Mouse (Mus musculus) C2C12 (cell line): ENCODE results near the gene Fbxo39. TPM values are rescaled to one million over a fixed set of nuclear protein-coding genes. Genes with fewer than 3 reads are reported as not detected.

ENCODE experiments used
- H3K27me3 ChIP-seq: one replicate; pipeline ENCODE4 v1.6.1; 2011; ENCODE audit not compliant: control insufficient read depth, insufficient read depth, insufficient read length
- H3K36me3 ChIP-seq: one replicate; pipeline ENCODE4 v1.6.1; 2011; ENCODE audit not compliant: control insufficient read depth, insufficient read depth
- H3K4me3 ChIP-seq: one replicate; pipeline ENCODE4 v1.5.1; 2011; ENCODE audit warnings: mild to moderate bottlenecking, control low read depth; ENCODE audit not compliant: poor library complexity, insufficient read depth, severe bottlenecking
- H3K79me2 ChIP-seq: one replicate; pipeline ENCODE4 v1.6.1; 2011; ENCODE audit not compliant: control insufficient read depth, insufficient read depth
- H3K79me3 ChIP-seq: one replicate; pipeline ENCODE4 v1.6.1; 2011; ENCODE audit warnings: low read depth, control low read depth
- H3ac ChIP-seq: one replicate; pipeline ENCODE3; 2011; ENCODE audit warnings: low read depth; ENCODE audit not compliant: control insufficient read depth, insufficient read length
- CEBPB ChIP-seq: IDR thresholded peaks from one replicate; pipeline ENCODE4 v1.6.1; 2011; ENCODE audit warnings: low read depth, mild to moderate bottlenecking, control low read depth, moderate library complexity
- CTCF ChIP-seq: IDR thresholded peaks from one replicate; pipeline ENCODE4 v1.5.1; 2011; ENCODE audit not compliant: control insufficient read depth, insufficient read depth, insufficient read length
- FOSL1 ChIP-seq: IDR thresholded peaks from one replicate; pipeline ENCODE4 v1.8.0; 2011; ENCODE audit warnings: mild to moderate bottlenecking, low read length; ENCODE audit not compliant: poor library complexity, insufficient read depth, severe bottlenecking
- MAX ChIP-seq: IDR thresholded peaks from one replicate; pipeline ENCODE4 v1.6.1; 2011; ENCODE audit warnings: mild to moderate bottlenecking, control low read depth
- MYOD1 ChIP-seq: IDR thresholded peaks from one replicate; pipeline ENCODE4 v1.6.1; 2011; ENCODE audit warnings: low read depth; ENCODE audit not compliant: control insufficient read depth, insufficient read length
- MYOG ChIP-seq: IDR thresholded peaks from one replicate; pipeline ENCODE4 v1.6.1; 2011; ENCODE audit not compliant: control insufficient read depth, insufficient read length; ENCODE audit errors: extremely low read depth
- USF1 ChIP-seq: IDR thresholded peaks from one replicate; pipeline ENCODE4 v1.6.1; 2011; ENCODE audit warnings: low read depth, mild to moderate bottlenecking, control low read depth, moderate library complexity
- long read RNA-seq, 2 experiments: library from polyadenylated mRNA; unstranded; transcript quantifications; one replicate each; pipeline ENCODE4 v2.0.0; 2019 to 2020
- polyA plus RNA-seq: library from polyadenylated mRNA; unstranded; fragments of >200 nt; fragmentation: generic; extraction: Trizol; gene quantifications from one replicate; pipeline ENCODE4 v1.2.1, GENCODE M21; 2012; ENCODE audit warnings: missing spikeins

Fbxo39 gene
- polyA plus RNA-seq: not detected
- long read RNA-seq, experiment 1: 0 reads
- long read RNA-seq, experiment 2: 0 reads

DNA sequence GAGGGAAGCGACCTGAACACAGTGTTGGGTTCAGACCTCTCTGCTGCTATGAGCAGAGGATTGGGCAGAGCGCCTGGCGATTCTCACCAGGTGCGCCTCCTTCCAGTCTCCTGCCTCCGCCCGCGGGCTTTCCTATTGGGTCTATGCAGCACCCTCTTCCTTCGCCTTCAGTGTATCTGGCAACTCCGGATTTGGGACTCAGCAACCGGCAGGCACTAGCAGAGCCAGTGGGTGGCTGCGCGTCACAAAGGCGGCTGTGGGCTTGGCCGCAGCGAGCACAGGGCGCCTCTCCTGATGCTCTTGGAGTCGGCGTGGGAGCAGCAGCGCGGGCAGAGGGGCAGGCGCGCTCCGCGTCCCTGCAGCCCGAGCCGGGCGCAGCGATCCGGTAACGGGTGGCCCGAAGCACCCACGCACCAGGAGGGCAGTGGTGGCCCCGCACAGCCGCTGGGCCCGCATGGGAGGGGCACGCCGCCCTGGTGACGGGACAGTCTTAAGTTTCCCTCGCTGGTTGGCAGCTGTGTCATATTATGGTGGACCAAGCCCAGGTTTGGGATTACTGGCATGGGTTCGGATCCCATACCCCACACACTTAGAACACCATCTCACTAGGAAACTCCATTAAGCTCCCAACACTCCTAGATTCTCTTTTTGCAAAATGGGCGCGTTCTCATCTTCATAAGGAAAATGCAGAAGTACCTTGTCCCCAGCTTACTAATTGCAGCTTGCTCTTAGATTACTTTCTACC, at the start of gene Fbxo39:
Gene Fbxo39, plus strand, starts transcription at position 294 of the 745 bp plus-strand sequence.
- TF ChIP-seq MYOD1 (no peak), USF1 (no peak), CEBPB (no peak), CTCF (no peak), MAX (no peak), FOSL1 (no peak), MYOG (no peak)
- H3K36me3 ChIP-seq: no peaks in the 10 kb centered on the region
- H3K27me3 ChIP-seq: no peaks in the 10 kb centered on the region
- H3K4me3 ChIP-seq: no peak within 1 kb of the TSS
- H3K79me3 ChIP-seq: no peaks in the 10 kb centered on the region
- H3ac ChIP-seq: no peak within 1 kb of the TSS
- H3K79me2 ChIP-seq: no peaks in the 10 kb centered on the region

DNA sequence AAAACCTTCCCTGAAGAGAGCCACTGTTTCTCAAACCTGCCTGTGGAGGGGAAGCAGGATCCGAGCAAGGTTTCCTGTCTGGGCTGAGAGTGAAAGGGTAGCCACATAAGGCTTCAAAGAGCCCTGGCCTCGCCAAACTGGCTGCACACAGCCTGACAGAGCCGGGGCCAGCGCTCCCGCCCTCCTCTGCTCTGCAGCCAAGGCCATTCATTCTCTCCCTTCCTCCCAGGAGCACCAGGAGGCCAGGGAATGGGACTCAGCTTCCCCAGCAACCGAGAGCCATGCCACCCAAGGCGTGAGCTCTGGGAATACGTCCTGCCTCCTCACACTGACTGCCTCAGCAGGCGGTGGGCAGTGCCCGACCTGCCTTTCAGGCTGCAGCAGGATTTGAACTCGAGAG, 48.8 kb upstream of the Fbxo39 start:
- TF ChIP-seq MAX: no peak
- TF ChIP-seq FOSL1: no peak
- no peak for TF ChIP-seq CTCF
- no peak for TF ChIP-seq CEBPB
- no peak for TF ChIP-seq MYOG
- TF ChIP-seq USF1: no peak
- TF ChIP-seq MYOD1: no peak
- Histone ChIP-seq H3K36me3 (no peaks in the 10 kb centered on the region), H3ac (no peak overlapping the region), H3K79me2 (no peaks in the 10 kb centered on the region), H3K4me3 (no peak overlapping the region), H3K27me3 (no peaks in the 10 kb centered on the region), H3K79me3 (no peaks in the 10 kb centered on the region)

DNA sequence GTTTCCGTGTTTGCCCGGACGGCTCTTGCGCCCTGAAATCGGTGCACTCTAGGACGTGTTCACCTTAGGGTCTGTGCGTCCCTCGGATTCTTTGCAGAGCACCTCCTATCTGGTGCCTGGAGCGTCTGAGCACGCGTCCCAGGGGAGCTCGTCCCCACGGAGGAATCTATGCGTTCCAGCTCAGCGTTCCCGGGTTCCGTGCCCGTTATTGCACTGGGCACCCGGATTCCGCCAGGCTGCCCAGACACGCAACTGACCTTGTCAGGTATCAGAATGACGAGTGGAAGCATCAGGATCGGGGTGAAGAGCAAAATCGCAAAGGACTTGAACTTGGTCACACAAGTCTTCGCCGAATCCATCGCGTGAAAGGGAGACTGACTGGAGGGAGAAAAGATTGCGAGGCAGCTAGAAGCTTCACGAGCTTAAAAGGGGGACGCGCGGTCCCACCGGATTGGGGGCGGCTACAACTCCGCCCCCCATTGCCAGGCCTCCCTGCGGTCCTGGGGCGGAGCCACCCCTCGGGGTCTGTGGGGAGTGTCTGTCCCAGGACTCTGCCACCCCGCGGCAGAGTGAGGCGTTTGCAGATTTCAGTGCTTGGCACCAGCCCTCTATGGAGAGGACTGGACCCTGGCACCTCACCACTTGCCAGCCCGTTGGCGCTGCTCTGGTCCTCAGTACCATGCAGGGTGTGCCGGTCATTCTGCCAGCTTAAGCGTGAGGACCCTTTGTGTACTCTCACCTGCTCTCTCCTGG, 47.9 kb upstream of the Fbxo39 start:
- H3K79me2 ChIP-seq: no peaks in the 10 kb centered on the region
- H3K27me3 ChIP-seq: no peaks in the 10 kb centered on the region
- H3K36me3 ChIP-seq: no peaks in the 10 kb centered on the region
- no peak overlapping the region for H3ac ChIP-seq
- no peak for TF ChIP-seq MYOG
- peak; percentile 31 for TF ChIP-seq CTCF
- no peak for TF ChIP-seq MAX
- no peaks in the 10 kb centered on the region for H3K79me3 ChIP-seq
- no peak overlapping the region for H3K4me3 ChIP-seq

DNA sequence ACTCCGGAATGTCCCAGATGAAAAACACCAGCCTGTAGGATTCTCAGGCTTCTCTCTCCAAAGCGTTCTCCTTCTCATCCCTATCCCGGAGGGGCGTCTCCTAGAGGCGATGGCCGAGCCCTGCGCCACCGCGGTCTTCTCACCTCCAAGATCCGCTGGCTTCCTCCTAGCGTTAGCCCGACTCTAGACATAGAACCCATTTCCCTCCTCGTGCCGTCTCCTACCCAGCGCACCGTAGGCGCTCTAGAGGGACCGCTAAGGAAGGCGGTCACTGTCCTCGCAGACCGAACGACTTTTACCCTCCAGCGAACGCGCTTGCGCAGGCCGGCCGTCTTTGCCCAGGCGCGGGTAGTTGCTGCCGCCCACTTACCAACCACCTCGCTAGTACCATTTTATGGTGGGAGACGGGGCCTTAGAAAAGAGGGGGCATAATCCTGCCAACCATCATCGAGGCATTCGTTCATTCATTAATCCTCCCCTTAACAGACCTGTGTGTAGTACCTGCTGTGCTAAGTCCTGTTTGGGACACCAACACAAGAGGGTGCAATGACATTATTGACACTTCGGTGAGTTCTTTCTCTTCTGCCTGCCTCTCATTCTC, 47.2 kb upstream of the Fbxo39 start, which contains the start of gene Slc13a5:
Gene Slc13a5, minus strand, starts transcription at position 263 of the 601 bp plus-strand sequence.
- no peaks in the 10 kb centered on the region for H3K79me2 ChIP-seq
- H3K27me3 ChIP-seq: no peaks in the 10 kb centered on the region
- no peak for TF ChIP-seq CTCF
- TF ChIP-seq CEBPB: no peak
- no peak for TF ChIP-seq FOSL1
- TF ChIP-seq USF1: no peak
- TF ChIP-seq MAX: no peak
- TF ChIP-seq MYOD1: no peak
- no peak for TF ChIP-seq MYOG
- H3K4me3 ChIP-seq: no peak within 1 kb of the TSS
- H3K79me3 ChIP-seq: no peaks in the 10 kb centered on the region
- no peaks in the 10 kb centered on the region for H3K36me3 ChIP-seq
- no peak within 1 kb of the TSS for H3ac ChIP-seq

DNA sequence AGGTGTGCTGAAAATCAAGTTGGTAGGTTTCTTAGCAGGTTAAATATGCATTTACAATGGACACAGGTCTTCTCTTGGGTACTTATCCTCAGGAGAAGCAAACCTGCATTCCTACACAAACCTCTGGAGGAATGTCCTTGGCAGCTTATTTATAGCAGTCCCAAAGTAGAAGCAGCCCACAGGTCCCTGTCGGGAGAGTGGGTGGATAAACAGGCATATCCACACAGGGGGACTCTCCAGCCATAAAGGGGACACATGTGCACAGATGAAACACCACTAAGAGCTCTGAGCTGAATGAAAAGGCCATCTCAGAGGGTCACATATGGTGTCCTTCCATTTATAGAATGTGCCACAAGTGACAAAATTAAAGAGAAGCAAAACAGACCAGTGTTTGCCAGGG, 42.5 kb upstream of the Fbxo39 start:
- TF ChIP-seq CEBPB (no peak), MYOG (no peak), MAX (no peak), MYOD1 (no peak), USF1 (no peak), CTCF (no peak), FOSL1 (no peak)
- no peaks in the 10 kb centered on the region for H3K79me3 ChIP-seq
- H3ac ChIP-seq: no peak overlapping the region
- H3K27me3 ChIP-seq: no peaks in the 10 kb centered on the region
- H3K4me3 ChIP-seq: no peak overlapping the region
- no peaks in the 10 kb centered on the region for H3K36me3 ChIP-seq
- H3K79me2 ChIP-seq: no peaks in the 10 kb centered on the region
